Mouse (Mus musculus) cerebellum, adult 11-12 months (tissue): ENCODE measurements around the gene Trim58.

Source experiments
- DNase-seq: peaks from one replicate; pipeline ENCODE4 v3.0.0; 2022

Trim58 gene

GRCm38 (mm10) chr11:58655151-58655550 lies 14.9 kb downstream of the Trim58 start:
- DNase-seq = no peak

GRCm38 (mm10) chr11:58658596-58658995 lies 18.3 kb downstream of the Trim58 start, which contains the start of gene Olfr322:
Olfr322 (plus strand) TSS chr11:58658782.
- no peak for DNase-seq

GRCm38 (mm10) chr11:58669252-58669651 lies 29.0 kb downstream of the Trim58 start:
- no peak for DNase-seq

GRCm38 (mm10) chr11:58671825-58672224 lies 31.6 kb downstream of the Trim58 start:
- no peak for DNase-seq

- no peak for DNase-seq
Observed at GRCm38 (mm10) chr11:58680799-58681198, 40.5 kb downstream of the Trim58 start, which contains the start of gene Olfr320. Olfr320 (plus strand) TSS chr11:58681099.

GRCm38 (mm10) chr11:58698862-58699261 lies 58.6 kb downstream of the Trim58 start, which contains the start of gene Olfr319:
Olfr319 (plus strand) TSS chr11:58699162.
- no peak for DNase-seq
